Mouse (Mus musculus) adrenal gland, adult (tissue): ENCODE results near the gene Wdr83os.

ENCODE experiments used
- DNase-seq, 2 experiments: peaks; one replicate each; pipeline ENCODE4 v3.0.0; 2022 to 2023; ENCODE audit warnings: low spot score in 1 of 2; ENCODE audit not compliant: inconsistent age in 2 of 2

The Wdr83os gene

GRCm38 (mm10) chr8:85080532-85081215 is at the start of gene Wdr83os:
Gene Wdr83os (plus strand): TSS chr8:85080740.
- peak; percentile 63 to 89 for DNase-seq

DNA sequence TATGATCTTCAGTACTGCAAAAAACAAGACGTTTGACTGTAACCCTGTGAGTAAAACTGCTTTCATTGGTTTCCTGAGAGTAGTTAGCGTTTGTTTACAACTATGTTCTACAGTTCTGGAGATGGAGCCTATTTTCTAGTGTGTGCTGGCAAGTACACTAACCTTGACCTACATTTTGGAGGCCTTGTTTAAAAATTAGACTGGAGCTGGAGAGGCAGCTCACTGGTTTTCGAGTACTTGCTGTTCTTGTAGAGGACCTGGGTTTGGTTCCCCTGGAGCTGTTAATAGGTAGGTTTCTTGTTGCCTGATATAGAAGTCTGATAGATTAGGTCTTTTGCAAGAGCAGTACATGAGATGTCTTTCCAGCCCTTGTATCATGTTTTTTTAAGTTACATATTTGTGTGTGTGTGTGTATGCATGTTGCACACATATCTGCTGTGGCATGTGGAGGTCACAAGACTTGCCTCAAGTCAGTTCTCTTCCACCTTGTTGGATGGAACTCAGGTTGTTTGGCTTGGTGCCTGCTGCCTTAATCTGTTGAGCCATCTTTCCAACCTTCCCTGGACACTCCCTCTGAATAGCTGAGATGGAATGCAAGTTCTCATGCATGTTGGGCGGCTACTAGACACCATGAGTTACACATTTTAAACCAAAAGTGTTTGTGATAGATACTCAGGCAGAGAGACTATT is 47.8 kb upstream of the Wdr83os start:
- DNase-seq, result peak in 1 of 2 experiments; percentile 71

DNA sequence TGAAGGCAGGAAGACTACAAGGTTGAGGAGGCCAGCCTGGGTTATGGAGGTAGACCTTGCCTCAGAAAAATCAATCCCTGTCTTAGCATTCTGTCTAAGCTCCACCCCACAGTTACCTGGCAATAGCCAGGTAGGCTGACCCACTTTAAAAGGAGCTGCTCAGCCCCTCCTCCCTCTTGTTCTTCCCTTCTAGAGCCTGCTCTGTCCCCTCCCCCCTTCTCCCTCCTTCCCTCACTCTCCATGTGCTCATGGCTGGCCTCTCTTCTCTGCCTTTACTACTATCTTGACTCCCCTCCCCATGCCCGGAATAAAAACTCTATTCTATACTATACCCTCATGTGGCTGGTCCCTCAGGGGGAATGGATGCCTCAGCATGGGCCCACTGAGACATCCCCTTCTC is 46.7 kb upstream of the Wdr83os start:
- peak in 1 of 2 experiments; percentile 43 for DNase-seq

GRCm38 (mm10) chr8:85034764-85035163 is 45.8 kb upstream of the Wdr83os start:
- DNase-seq, result peak; percentile 74 to 89

GRCm38 (mm10) chr8:85035165-85035727 is 45.3 kb upstream of the Wdr83os start:
- DNase-seq, result peak in 1 of 2 experiments; percentile 78

DNA sequence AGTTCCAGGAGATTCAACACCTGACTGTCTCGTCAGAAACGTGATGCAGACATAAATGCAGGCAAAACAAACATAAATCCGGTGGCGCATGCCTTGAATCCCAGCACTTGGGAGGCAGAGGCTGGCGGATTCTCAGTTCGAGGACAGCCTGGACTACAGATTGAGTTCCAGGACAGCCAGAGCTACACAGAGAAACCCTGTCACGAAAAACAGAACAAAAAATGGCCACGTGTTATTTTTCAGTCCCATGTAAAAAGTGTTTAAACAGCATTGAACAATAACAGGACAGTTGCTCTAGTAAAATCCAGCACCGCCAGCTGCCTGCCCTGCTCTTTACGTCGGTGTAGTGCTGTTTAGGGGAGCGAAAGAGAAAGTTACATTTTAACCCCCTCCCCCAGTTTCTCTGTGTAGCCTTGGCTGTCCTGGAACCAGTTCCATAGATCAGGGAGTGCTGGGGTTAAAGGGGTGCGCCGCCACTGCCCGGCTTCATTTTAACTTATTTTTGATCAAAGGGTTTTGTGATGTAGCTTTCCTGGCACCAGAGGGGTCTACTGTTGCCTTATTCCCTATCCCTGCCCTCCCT is 44.7 kb upstream of the Wdr83os start:
- DNase-seq, result peak; percentile 45 to 82

GRCm38 (mm10) chr8:85036381-85036717 is 44.2 kb upstream of the Wdr83os start:
- no peak for DNase-seq

- peak; percentile 92 to 98 for DNase-seq
Measured at GRCm38 (mm10) chr8:85036718-85037365, 43.7 kb upstream of the Wdr83os start, which contains the start of gene Tnpo2. Gene Tnpo2 (plus strand): TSS chr8:85036915.

- no peak for DNase-seq
Measured at GRCm38 (mm10) chr8:85037366-85037680, 43.2 kb upstream of the Wdr83os start.

DNA sequence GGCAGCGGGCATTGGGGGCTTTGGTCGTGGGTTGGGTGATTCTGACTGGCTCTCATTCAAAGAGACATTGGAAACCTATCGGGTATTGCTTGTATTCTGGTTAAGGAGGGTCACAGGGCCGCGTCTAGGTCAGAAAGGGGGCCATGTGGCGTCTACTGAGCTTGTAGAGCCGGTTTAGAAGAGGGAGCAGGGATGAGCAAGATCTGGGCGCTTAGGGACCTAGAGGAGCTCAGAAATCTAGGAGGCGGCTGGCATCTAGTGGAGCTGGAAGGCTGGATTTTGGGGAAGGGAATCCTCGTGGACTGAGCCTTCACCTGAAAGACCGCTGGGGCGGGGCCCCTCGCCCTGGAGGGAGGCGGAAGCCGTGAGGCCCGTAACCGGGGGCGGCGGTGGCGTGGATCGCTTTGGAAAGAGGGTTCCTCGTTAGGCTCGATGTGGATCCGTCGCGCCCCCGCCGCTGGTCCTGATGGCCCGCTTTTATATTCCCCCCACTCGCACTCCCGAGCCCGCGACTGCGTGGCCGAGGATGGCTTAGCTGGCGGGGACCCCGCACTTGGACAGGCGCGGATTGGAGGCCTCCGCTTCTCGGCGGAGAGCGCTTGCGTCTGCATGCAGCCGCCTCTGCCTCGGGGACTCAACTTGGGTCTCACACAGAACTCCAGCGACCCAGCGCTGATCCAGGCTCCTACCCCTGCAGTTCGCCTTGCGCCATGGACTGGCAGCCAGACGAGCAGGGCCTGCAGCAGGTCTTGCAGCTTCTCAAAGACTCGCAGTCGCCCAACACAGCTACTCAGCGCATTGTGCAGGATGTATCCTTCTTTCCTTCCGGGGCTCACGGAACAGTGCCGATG is 42.6 kb upstream of the Wdr83os start:
- peak; percentile 63 to 88 for DNase-seq

- DNase-seq, result no peak
Measured at GRCm38 (mm10) chr8:85043619-85044018, 36.9 kb upstream of the Wdr83os start.

DNA sequence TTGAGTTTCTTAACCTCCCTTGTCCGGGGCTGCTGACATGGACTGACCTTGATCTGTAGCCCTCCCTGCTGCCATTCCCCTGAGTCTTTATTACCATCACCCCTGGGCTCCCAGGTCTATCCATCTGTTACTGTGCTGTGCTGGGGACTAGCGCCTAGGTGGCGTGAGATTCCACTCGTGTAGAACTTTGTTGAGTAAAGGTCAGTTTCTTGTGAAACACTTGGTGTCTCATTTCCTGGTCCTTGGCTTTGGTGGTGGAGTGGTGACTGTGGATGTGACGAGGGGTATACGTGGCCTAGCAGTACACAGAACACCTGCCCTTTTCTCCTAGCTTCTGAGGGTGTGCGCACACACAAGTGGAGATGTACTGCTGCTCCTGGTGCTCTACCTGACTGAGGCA is 23.2 kb upstream of the Wdr83os start:
- DNase-seq, result peak in 1 of 2 experiments; percentile 71

DNA sequence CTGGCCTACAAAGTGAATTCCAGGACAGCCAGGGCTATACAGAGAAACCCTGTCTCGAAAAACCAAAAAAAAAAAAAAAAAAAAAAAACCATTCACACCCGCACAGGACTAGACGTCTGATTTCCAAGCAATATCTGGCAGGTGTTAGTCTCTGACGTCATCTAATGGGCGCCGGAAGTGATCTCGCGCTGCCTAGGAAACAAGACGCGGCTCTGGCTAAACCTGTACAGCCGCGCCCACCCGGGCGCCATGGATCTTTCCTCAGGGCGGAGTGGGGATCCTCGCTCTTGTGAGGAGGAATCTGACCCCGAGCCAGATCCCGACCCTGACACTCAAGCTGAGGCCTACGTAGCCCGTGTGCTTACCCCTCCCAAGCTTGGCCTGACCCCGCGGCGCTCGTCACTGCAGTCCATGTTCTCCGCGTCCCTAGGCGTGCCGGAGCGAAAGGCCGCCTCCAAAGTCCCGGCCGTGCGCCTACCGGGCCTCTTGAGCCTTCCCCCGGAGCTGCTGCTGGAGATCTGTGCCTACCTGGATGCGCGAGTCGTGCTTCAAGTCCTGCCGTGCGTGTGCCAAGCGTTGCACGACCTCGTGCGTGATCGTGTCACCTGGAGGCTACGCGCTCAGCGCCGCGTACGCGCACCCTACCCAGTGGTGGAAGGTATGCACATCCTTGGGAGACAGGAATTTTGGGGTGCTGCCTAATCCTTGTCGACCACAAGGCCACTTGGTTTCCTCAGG is 20.5 kb upstream of the Wdr83os start, which contains the start of gene Fbxw9:
Fbxw9 (plus strand) TSS at position 177 of the 738 bp plus-strand sequence.
- peak; percentile 89 to 96 for DNase-seq

GRCm38 (mm10) chr8:85062603-85063002 is 17.9 kb upstream of the Wdr83os start:
- no peak for DNase-seq

- DNase-seq, result no peak
Measured at GRCm38 (mm10) chr8:85065213-85065612, 15.3 kb upstream of the Wdr83os start.

DNA sequence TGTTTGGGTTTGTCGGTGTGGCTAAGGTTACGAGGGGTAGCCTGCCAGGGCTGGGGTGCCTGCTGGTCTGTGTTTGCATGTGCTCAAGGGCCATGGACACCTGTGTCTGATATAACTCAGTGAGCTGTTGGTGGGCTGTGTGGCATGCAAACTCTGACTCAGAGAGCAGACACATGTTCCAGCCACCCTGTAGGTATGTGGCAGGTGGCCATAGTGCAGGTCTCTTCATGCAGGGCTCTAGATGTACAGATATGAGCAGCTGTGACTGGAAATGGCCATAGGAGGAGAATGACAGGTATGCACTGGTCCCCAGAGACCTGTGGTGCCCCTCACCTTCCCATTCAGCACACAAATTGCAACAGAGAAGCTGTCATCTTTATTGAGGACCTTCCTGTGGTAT is 13.4 kb upstream of the Wdr83os start:
- DNase-seq, result no peak

GRCm38 (mm10) chr8:85067982-85068381 is 12.6 kb upstream of the Wdr83os start, which contains the start of gene Gm5741:
Gene Gm5741 (minus strand): TSS chr8:85067982.
- DNase-seq, result no peak

DNA sequence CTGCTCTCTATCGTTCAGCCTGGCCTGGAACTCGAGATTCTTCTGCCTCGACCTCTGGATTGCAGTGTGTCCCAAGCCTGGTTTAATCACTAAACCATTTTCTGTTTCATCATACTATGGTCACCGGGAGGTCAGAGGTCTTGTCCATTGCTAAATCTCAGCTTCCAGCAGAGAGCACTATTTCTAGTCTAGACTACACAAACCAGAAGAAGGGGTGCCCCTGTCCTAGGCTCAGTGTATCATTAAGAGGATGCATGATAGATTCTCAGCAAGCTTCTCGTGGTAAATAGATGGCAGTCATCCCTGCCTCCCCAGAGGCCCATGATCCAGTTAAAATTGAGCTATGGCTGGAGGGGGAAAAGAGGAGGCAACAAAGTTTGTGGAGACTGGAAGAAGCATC is 9.5 kb upstream of the Wdr83os start:
- DNase-seq, result peak in 1 of 2 experiments; percentile 71

DNA sequence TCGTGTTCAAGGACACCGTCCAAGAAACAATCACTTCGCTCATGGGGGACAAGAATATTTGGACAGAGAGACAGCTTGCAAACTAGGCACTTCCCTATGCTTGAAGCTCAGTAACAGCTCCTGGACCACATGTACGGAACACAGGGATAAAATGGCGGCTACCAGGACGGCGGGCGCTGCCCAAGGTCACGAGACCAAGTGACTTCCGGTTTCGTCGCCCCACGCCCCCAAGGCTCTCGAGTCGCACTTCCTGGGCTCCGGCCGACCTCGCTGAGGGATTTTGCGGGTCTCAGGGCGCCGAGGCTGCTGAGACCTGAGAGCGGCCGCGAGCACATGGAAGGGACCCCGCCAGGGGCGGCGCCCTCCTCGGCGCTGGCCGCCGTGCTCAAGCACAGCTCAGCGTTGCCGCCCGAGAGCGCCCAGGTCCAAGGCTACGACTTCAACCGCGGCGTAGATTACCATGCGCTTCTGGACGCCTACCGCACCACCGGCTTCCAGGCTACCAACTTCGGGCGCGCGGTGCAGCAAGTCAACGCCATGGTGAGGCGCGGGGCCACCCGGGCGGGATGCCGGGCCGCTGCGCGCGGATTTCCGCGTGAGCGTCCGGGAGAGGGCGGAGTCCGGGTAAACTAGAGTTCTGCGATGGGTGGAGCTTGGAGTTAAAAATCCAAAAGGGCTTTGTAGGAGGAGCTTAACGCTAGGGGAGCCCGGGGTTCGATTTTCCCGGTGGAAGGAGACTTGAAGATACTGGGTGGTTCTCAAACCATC is 8.8 kb upstream of the Wdr83os start, which contains the start of gene Dhps:
Dhps (plus strand) TSS at position 244 of the 768 bp plus-strand sequence.
- peak; percentile 93 to 96 for DNase-seq
